Mouse (Mus musculus) kidney, postnatal 10 days (tissue): ENCODE data around the gene Cd19.

Experiments
- DNase-seq: peaks from one replicate; pipeline ENCODE4 v3.0.0; 2021; ENCODE audit warnings: mixed read lengths

The Cd19 gene

DNA sequence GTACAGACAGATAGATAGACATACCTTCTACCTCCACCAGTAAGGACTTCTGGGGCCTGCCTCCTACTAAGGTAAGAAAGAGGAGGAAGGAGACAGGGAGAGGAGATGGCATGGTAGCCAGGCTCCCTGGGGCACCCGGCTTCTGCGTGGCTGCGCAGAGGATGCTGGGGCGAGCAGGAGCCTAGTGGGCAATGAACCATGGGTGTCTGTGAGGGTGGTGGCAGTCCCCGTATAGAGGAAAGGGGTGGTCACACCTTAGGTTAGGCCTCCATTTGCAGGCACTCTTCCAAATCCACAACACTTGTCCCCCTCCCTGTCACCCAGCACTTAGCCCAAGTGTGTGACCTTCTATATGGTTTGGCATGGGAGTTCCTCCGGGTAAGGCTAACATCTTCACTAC, at the start of gene Cd19:
Gene Cd19 (minus strand): TSS at position 165 of the 400 bp plus-strand sequence.
- DNase-seq, result no peak

DNA sequence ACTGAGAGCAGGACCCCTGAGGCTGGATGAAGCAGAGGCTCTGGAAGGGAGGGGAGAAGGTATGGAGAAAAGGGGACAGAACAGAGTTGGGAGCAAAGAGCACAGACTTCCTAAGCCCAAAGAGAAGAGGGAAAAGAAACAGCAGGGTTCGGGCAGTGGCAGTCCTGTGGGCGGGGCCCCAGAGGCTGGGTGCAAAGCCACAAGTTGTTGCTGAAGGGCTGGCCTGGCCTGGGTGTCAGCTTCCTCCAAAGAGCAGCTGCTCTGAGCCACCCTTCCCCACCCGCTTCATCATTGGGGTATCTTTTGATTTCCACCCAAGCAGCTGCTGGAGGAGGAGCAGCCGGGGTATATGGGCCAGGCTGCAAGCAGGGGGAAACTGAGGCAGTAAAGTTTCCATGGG, 49.4 kb upstream of the Cd19 start:
- peak; percentile 26 for DNase-seq

DNA sequence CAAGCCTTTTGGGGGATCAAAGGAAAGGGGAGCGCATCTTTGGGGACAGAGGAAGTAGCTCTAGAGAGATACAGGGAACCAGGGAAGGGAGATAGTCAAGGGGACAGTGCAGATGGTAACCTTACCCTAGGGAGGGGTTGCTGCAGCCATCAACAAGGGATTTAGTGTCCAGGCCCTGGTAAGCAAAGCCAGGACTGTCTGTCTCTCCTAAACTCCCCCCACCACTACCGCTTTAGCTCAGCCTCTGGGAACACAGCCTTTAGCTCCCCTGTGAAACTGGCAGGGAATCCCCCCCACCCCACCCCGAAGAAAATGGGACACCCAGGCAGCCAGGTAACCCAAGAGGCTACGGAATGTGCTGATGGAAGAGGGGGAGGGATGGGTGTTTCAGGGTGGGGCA, 48.9 kb upstream of the Cd19 start:
- no peak for DNase-seq

DNA sequence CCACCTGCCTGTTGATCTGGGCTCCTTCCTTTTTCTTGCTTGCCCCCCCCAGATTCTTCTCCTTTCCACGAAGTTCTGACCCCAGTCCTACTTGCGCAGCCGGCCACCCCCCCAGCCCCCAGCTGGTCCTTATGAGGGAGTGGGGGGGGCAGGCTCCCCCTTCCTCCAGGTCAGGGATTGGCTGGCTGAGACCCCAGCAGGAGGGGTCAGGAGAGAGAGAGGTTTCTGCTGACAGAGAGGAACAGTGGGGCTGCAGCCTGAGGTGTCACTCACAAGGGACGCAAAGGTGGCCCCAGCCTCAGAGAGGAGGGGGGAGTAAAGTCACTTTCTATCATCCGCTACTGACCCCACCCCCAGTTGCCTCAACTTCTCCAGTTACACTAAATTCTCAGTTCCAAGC, 48.3 kb upstream of the Cd19 start, which contains the start of gene Atp2a1:
Gene Atp2a1 (minus strand): TSS at position 105 of the 400 bp plus-strand sequence.
- DNase-seq, result peak; percentile 17

DNA sequence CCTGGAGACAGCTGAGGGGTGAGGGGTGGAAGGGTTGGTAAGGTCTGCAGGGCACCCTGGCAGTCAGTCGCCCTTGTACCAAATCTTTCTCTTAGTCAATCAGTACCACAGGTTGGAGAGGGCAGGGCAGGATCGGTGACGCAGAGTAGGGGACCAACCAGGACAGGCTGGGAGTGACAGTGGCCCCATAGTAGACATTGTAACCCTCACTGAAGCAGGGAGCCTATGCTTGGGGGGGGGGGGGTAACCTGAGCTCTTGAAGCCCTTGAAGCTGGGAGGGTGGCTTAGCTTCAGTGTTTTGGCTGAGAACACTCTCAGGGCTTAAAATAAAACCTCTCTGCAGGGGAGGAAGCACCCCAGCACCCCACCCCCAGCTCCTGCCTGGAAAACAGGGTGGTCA, 46.9 kb upstream of the Cd19 start:
- peak; percentile 2 for DNase-seq

DNA sequence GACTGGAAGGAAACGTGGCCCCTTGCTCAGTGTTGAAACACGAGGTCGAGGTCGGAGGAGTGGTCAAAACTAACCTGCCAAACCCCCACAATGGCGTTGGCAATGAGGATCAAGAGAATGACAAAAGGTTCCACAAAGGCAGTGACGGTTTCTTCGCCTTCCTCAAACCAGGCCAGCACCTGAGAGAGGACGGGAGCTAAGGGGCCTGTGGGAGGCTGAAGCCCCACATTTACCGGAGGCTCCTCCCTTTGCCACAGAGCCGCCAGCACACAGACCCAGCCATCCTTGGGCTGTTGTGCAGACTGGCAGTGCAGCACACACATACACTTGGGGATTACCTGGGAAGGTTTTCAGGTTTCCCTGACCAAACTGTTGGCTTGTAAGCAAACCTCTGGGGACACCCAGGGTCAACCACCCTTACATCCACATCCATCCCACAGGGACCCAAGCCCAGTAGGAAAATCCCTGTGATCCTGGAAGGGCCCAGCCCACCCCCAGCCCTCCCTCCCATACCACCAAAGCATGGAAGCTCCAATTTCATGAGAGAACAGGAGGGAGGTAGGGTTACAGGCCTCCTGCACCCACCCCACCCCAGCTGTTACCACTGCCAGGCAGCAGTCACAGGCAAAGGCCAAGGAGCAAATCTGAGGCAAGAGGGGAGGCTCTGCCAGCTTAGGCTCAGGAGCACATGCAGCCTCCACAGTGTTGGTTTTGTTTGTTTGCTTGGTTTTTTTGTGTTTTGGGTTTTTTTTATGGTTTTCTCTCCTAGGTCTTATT, 46.1 kb upstream of the Cd19 start:
- peak; percentile 4 for DNase-seq

DNA sequence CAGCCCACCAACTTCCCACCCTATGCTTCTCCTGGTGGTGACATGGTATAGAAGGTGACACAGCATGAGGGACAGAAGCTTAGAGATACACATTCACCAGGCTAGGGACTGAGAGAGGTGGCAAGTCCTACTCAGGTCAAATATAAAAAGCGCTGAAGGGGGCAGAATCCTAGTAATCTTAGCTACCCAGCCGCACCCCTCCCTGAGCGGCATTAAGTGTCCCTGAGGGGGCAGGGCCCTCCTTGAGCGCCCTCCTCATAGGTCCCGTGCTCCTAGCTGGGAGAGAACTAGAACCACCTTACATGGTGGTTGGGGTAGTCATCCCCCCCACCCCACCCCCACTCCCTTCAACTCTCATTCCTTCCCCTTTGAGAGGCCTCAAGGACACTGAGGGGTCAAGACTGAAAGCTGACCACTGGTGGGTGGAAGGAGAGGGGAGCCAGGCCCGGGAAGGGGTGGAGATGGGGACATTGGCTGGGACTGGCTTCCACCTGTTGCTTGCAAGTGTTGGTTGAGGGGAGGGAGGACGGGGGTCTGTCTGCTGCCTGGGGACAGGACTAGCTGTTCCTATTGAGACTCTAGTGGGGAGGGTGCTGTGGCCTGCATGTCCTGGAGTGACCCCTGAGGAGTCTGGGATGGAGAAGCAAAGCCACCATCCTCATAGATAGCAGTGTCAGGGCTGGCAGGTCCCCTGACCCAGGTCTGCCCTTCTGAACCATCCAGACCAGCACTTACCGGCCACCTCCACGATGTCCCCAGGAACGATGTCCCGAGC, 44.3 kb upstream of the Cd19 start:
- no peak for DNase-seq

DNA sequence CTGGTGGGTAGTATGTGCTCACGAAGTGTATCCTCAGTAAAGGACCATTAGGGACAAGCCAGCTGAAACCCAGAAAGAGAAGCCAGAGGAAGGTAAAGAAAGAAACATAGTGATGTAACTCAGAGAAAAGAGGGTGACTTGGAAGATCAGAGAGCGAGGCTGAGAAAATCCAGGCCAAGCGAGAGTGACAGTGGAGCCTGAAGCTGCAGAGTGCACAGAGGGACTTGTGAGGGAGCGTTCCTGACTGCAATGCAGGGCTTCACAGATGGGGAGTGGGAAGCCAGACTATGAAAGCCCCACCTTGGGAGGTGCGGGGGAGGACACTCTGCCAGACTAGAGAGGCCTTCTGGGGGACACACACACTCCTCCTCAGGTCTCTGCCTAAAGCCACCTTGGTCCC, 43.5 kb upstream of the Cd19 start:
- no peak for DNase-seq

DNA sequence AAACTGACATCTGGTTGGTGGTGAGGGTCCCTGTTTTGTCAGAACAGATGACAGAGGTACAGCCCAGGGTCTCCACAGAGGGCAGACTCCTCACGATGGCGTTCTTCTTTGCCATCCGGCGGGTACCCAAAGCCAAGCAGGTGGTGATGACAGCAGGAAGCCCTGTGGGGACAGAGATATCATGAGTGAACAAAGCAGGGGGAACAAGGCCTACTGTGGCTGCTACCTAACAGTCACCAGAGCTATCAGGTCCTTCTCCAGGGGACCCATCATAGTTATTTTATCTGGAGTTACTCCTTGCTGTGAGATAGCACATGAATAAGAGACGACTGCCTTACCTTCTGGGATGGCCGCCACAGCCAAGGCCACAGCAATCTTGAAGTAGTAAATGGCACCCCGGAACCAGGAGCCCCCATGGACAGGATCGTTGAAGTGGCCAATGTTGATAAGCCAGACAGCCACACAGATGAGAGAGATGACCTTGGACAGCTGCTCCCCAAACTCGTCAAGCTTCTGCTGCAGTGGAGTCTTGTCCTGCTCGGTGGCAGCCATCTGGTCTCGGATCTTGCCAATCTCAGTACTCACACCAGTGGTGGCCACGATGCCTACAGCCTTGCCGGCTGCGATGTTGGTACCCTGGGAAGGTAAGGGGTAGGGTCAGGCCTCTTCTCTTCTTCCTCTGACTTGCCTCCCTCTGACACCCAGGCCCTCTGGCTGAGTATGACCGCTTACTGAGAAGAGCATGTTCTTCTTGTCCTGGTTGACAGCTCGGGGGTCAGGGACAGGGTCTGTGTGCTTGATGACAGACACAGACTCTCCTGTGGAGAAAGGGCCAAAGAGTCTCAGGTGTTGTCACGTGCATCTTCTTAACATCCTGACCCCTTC, 41.9 kb upstream of the Cd19 start:
- DNase-seq, result no peak

DNA sequence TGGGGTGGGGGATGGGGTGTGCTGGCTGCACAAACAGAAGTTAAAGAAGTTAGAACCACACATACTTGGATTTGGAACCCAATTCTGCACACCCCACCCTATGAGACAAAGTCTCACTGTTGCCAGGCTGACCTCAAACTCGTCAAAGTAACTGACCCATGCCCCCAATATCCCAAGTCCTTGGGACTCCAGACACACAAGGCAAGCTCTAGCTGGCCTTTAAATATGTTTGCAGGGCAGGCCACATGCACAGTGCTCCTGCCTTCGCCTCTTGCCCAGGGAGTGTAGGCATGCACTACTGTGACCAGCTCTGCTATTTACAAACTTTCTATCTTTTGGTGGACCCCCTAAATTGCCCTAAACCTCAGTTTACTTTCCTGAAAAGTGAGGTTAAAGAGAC, 40.6 kb upstream of the Cd19 start:
- DNase-seq, result no peak

DNA sequence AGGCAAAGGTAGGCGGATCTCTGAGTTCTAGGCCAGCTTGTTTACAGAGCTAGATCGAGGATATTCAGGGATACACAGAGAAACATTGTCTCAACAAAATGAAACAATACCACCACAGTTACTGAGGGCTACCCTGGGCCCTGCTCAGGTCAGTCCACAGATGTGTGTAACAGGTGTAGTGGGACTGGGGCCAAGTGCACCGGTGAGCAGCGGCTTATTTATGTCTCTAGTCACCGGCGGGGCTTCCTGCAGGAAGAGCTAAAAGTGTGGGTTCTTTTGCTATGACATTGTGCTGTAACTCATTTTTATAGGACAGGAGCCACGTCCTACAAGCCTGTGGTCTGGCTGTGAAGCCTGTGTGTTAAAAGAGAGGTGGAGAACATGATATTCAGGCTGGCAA, 39.2 kb upstream of the Cd19 start:
- no peak for DNase-seq

DNA sequence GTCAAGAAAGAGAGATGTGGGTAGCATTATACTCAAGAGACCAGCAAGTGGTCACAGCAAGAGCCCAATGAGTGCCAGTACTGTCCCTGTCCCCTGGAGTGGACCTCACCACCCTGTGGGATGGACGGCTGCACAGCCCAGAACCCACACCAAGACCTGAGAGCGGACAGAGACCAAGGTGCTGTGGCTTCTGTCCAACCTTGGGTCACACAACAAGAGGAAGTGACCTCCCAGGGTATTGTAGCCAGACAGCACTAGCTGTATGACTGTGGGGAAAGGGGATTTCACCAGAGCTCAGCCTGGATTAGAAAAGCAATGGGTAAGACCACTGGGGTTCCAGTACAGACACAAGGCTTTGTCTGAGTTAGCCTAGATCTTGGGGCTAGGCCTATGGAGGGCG, 37.6 kb upstream of the Cd19 start:
- peak; percentile 3 for DNase-seq

DNA sequence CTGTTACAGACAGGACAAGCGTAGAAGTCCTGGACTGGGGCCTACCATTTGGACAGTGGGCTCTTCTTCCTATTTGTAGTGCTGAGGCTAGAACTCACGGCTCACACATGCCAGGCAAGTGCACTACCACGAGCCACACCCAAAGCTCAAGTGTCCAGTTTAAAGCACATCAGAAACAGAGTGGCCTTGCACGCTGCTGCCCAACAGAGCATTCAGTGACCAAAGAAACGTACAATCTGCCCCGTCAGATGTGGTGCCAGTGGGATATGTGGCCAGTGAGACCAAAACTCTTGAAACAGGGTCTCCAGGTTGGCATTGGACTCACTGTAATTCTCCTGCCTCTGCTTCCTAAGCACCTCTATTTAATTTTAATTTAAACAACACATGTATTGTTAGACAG, 36.0 kb upstream of the Cd19 start:
- peak; percentile 4 for DNase-seq

DNA sequence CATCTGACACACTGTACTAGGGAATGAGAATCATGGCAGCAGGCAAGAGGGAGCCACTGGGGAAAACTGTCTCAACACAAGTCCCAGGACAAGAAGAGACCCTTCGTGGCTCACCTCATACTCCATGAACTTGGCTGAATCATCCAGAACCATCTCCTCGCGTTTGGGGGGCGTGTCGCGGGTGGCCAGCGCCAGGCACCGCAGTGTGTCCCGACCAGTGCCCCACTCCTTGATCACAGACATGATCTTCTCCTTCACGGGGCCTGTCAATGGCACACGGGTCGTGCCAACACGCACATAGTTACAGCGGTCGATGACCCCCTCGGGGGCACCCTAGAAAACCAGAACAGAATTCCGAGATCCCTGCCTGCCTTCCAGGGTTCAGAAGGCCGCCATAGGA, 35.3 kb upstream of the Cd19 start:
- peak; percentile 7 for DNase-seq

DNA sequence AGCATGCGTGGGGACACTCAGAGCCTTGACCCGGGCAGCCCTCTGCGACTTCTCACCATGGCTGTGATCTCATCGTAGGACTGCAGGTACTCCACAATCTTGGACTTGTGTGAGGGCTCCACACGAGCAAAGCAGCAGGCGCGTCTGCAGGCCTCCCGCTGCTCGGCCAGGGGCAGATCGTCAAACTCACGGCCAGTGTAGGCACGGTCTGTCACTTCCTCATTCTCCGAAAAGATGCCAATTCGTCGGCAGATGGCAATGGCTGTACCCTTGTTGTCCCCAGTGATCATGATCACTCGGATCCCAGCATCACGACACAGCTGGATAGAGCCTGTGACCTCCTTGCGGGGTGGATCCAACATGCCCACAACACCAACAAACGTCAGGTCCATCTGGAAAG, 33.8 kb upstream of the Cd19 start:
- peak; percentile 4 for DNase-seq

DNA sequence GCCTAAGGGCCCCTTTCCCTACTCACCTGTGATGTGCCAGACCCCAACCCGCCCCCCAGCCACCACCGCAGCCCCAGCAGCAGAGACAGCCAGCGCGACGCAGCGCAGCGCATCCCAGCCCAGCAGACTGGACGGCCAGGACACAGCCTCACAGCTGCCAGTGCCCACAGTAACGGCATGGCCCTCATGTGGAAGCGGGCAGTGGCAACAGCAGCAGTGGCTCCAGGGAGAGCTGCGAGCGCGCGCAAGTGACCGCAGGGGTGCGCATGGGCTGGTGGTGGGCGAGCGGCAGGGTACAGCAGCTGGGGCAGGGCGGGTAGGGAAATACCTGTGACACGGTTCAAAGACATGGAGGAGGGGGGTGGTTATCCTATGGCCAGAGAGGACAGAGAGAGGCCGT, 31.5 kb upstream of the Cd19 start:
- peak; percentile 3 for DNase-seq

DNA sequence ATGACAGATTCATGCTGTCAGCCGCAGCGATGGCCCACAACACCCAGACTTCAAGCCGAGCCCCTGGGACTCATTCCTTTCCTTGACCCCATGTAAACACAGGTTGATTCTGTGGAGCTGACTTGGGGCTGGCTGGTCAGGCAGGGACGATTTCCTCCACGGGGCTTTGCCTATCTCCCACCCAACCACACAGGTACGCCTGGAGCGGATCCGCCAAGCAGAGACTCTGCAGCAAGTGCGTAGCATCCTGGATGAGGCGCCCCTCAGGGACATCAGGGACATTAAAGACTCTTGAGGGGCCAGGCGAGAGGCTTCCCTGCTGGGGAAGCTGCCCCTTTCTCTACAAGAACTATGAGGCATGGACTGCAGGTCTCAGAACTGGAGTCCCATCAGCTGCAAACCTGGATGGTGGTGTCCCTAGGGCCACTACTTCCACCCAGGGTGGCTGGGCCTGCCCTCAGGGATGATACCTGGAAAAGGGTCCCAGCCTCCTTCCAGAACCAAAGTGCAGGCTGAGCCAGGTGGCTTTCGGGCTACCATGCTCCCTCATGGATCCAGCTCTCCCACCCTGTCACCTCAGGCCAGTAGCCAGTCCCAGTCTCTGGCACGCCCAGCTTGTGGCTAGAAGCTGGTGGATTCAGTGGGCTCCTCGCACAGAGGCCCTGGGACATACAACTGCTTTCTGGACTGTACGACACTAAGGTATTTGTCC, 30.6 kb upstream of the Cd19 start:
- DNase-seq, result no peak

DNA sequence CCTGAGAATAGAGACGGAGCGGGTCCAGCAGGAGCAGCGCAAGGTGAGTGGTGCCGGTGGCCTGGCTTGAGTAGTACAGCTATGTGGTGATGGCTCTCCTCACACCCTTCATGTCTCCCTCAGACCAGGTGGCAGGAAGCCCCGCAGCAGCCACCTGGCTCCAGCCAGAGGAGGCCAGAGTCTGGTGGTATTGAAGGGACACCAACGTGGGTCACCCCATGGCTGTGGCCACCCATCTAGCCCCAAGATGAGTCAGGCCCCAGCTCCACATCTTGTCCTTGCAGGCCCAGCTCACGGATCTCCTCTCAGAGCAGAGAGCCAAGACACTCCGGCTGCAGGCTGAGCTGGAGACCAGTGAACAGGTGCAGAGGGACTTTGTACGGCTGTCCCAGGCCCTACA, 29.8 kb upstream of the Cd19 start:
- DNase-seq, result peak; percentile 3

DNA sequence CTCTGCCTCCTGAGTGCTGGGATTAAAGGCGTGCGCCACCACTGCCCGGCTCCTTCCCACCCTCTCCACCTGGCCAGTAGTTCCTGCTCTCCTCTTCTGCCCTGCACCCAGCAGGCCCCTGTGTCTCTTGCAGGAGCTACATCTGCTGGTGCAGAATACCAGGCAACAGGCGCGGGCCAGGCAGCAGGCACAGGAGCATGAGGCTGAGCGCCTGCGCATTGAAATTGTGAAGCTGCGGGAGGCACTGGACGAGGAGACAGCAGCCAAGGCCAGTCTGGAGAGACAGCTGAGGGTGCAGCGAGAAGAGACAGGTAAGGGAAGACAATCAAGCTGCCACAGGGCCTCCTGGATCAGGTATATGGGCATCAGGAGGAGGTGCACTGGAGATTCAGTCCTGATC, 29.3 kb upstream of the Cd19 start:
- DNase-seq, result no peak

DNA sequence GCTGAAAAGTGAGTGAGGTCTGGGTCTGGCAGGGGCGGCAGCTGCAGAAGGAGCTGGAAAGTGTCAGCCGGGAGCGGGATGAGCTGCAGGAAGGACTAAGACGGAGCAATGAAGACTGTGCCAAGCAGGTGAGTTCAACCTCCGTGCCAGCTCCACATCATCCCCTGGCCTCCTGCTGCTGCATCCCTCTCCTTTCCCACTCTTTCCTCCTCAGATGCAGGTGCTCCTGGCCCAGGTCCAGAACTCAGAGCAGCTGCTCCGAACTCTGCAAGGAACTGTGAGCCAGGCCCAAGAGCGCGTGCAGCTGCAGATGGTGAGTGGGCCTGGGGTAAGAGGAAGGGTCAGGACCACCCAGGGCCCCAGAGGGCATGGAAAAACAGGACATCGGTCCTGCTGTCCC, 25.4 kb upstream of the Cd19 start:
- DNase-seq, result no peak

DNA sequence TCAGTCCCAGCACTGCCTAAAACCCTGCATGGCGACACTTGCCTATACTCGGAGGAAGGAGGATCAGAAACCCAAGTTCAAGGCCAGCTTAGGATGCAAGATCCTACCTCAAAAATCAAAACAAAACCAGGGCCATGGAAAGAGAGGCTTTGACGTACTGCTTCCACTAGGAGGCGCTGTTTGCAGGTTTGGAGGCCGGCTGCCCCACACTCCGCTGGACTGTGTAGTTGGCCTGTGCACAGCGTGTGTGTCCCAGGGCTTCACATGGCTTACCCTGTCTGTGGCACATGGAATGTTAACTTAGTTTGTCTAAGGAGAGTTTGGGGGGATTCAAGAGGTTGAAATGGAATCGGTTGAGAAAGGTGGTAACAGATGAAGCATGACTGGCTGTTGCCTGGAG, 22.2 kb upstream of the Cd19 start:
- DNase-seq, result peak; percentile 80

DNA sequence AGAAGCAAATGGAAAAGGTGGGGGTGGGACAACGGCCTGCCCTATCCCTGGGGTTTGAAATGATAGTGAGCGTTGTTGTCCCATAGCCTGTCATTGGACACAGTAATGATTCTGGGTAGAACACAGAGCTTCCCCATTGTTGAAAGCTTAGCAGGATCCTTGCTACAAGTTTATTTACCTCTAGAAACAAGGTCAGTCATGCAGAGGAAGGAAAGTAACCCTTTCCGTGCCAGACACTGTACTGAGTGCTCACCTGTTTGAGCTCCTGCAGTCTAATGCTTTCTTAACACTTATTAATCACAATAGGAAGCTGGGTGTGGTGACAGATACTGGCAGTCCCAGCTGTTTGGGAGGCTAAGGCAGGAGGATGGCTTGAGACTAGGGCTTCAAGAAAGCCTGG, 21.1 kb upstream of the Cd19 start:
- no peak for DNase-seq

DNA sequence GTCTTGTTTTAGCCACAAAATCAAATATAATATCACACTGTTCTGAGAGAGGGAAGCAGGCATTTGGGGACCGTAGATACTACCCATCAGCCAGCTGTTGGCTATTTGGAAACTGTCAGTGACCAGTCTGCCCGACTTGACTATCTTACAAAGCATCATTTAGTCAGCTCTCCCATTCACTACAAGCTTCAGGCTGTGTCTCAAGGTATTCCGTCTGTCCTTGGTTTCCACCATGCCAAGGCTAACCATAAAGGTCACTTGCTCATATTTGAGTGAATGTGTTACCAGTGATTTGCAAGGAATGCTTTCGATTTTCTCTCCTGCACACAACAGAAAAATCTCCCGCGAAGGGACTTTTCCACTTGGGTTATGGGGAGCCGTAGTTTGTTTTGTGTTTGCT, 20.0 kb upstream of the Cd19 start:
- DNase-seq, result no peak
